Mouse (Mus musculus) spleen, postnatal 4 days (tissue): ENCODE measurements around the gene Krt75.
"Not testable (repeated sequence)": the region's sequence is repeated elsewhere in the genome, so short reads cannot be mapped to it uniquely, and the experiment has no call there.

Experiments used
- DNase-seq, 2 experiments: peaks; one replicate each; pipeline ENCODE4 v3.0.0; 2022; ENCODE audit warnings: low spot score in 2 of 2

Gene Krt75

DNA sequence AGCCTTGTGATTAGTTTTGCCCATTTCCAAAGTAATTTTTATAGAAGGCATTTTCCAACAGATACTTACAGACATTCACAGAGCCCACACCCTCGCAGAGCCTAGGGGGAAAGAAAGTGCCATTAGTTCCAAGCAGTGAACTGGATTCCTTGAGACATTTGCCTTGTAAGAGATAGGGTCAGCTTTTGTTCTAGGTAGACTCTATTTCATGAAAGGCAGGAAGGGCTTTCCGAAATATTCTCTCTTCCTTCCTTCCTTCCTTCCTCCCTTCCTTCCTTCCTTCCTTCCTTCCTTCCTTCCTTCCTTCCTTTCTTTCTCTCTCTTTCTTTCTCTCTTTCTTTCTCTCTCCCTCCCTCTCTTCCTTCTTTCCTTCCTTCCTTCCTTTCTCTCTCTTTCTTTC, 56.5 kb downstream of the Krt75 start, which contains the start of gene Gm49425:
TSS of gene Gm49425 (minus strand) at position 101 of the 400 bp plus-strand sequence.
- not testable (repeated sequence) for DNase-seq
